Comparison of ENCODE assay signal across 13 mouse cellular contexts in the genomic region with DNA sequence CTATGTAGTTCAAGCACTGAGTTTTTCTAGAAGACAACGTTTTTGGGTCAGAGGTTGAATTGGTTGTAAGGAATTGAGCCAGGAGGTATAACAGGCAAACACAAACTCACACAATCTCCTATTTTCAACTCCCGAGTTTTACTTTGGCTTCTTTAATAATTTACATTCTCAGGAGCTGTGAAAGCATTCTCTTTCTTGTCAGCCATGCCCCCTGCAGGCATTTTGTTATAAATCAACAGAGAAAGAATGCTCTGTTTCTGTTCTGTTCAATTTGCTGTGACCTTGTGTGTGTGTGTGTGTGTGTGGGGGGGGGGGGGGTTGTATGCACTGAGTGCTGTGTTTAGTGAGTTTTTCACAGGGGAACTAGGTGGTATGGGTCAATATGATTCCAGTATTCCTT.
A peak's percentile ranks its signal among the peaks of the same experiment; 100 is the strongest.
DNase-seq lines count a peak whose midpoint lies in the region; ATAC-seq and TF ChIP-seq lines count a peak whose summit lies in the region.
"Had no signal": no experiment of that assay in that cellular context is flagged by ENCODE, and none has a peak within 500 bp of the region (broad histone marks: within the 10 kb centered on the region; RNA-seq: fewer than 3 reads in every experiment).

No protein-coding gene starts in this region.

- no peak for DNase-seq in heart, adult 2 months
- peak; percentile 7 for DNase-seq in Muller cell, postnatal 12 days (ENCODE audit: inconsistent ontology term)
- DNase-seq in urinary bladder, adult 18-20 months (ENCODE audit: low spot score in 2 of 2): no peak
- DNase-seq in frontal cortex, postnatal 25 days (ENCODE audit: low spot score in 2 of 2): no peak
- no peak for DNase-seq in testis, postnatal 14 days (ENCODE audit: low spot score)
- DNase-seq: cerebellum, adult 11 months; heart, postnatal 36 days; thymus, postnatal 36 days had no signal

- H3K9me3 ChIP-seq in heart, embryonic 16.5 days (replicated peaks; ENCODE audit: control insufficient read depth, low read length): no peaks in the 10 kb centered on the region

- no peaks in the 10 kb centered on the region for H3K79me2 ChIP-seq in heart, adult 2 months (replicated peaks; ENCODE audit: control insufficient read depth, insufficient read depth, low read length)

- no peak for TF ChIP-seq EP300 in heart, adult 2 months (IDR thresholded peaks at IDR 0.05; ENCODE audit: insufficient read depth, low read depth, low read length)

- peak overlapping the region; percentile 14; the same call in 1 of the 2 replicates for H3K27ac ChIP-seq in heart, embryonic 16.5 days (ENCODE audit: low read length)
- no peak overlapping the region for H3K27ac ChIP-seq in heart, adult 2 months

- H3K4me3 ChIP-seq in heart, embryonic 16.5 days (ENCODE audit: low read length): no peak overlapping the region
- H3K4me3 ChIP-seq in heart, adult 2 months: no peak overlapping the region

- no peak for TF ChIP-seq POLR2A in heart, adult 2 months (IDR thresholded peaks at IDR 0.05; ENCODE audit: insufficient read depth, low read depth, low read length)

- 19% methylated on average over 2 of the region's 2 CpGs for WGBS in heart, embryonic 16.5 days
- 17% methylated on average over 2 of the region's 2 CpGs for WGBS in heart, adult 2 months

- ATAC-seq in heart, embryonic 16.5 days (replicated peaks; ENCODE audit: extremely low read depth, insufficient read depth, low FRiP score): no peak
- ATAC-seq in erythroblast, adult 5-6 weeks (replicated peaks; ENCODE audit: low FRiP score, poor library complexity, severe bottlenecking): peak; percentile 53
- ATAC-seq in megakaryocyte progenitor cell, adult 5-6 weeks (replicated peaks; ENCODE audit: poor library complexity): peak; percentile 63
- ATAC-seq: activated CD4-positive, CD25-positive, alpha-beta regulatory T cell, adult 4 months; forebrain, postnatal 0 days had no signal

- no peak overlapping the region for H3K9ac ChIP-seq in heart, embryonic 16.5 days (ENCODE audit: low read length)
- H3K9ac ChIP-seq in heart, adult 2 months (ENCODE audit: low read depth, low read length): no peak overlapping the region
- H3K9ac ChIP-seq: forebrain, postnatal 0 days had no signal

- no peaks in the 10 kb centered on the region for H3K36me3 ChIP-seq in heart, embryonic 16.5 days (ENCODE audit: control insufficient read depth, insufficient read depth)
- H3K36me3 ChIP-seq in heart, adult 2 months (ENCODE audit: control insufficient read depth, insufficient read depth, low read length): no peaks in the 10 kb centered on the region

- peak overlapping the region; percentile 23 for H3K4me2 ChIP-seq in heart, embryonic 16.5 days (ENCODE audit: low read depth, low read length)

- intact Hi-C loops in heart, adult 2 months (cut with DNase I): no loop called here

- no peak for TF ChIP-seq CTCF in heart, adult 2 months (IDR thresholded peaks at IDR 0.05)

- no peaks in the 10 kb centered on the region for H3K4me1 ChIP-seq in heart, embryonic 16.5 days (ENCODE audit: control insufficient read depth, insufficient read depth, low read length)
- H3K4me1 ChIP-seq in heart, adult 2 months (ENCODE audit: control insufficient read depth, insufficient read depth, low read length): no peaks in the 10 kb centered on the region

- no peaks in the 10 kb centered on the region for H3K27me3 ChIP-seq in heart, embryonic 16.5 days (ENCODE audit: control insufficient read depth, insufficient read depth, low read length)
- H3K27me3 ChIP-seq in heart, adult 2 months (ENCODE audit: control insufficient read depth, insufficient read depth, low read length): no peaks in the 10 kb centered on the region
